ENCODE assay signal across 24 mouse cellular contexts in the genomic region with DNA sequence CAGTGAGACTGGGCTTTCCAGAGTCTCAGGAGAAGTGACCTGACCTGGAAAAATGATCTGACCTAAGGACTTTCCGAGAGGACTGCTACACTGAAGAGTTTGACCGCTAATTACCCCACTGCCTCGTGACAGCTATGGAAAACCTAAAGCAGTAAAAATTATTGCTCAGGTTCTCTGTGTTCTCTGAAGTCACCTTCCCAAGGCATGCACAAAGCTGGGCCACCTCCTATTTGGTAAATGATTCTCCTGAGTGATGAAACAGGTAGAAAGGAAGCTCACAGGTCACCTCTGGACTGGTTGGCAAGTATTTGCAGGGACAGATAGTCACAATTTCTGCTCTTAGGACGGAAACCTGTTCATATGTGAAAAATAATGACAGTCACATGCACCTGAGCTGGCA.
DNase-seq lines count a peak whose midpoint lies in the region; ATAC-seq and TF ChIP-seq lines count a peak whose summit lies in the region.
"Had no signal": no experiment of that assay in that cellular context is flagged by ENCODE, and none has a peak within 500 bp of the region (broad histone marks: within the 10 kb centered on the region; RNA-seq: fewer than 3 reads in every experiment).

No protein-coding gene starts in this region.

- H3K27me3 ChIP-seq in liver, adult 2 months (ENCODE audit: control insufficient read depth, insufficient read depth, low read length), result no peaks in the 10 kb centered on the region
- H3K27me3 ChIP-seq in stomach, embryonic 15.5 days (replicated peaks), result no peaks in the 10 kb centered on the region
- H3K27me3 ChIP-seq: heart, embryonic 12.5 days; hindbrain, embryonic 13.5 days; limb, embryonic 13.5 days had no signal

- WGBS in liver, adult 2 months, result 15% methylated on average over 4 of the region's 4 CpGs
- 49% methylated on average over 4 of the region's 4 CpGs for WGBS in stomach, embryonic 15.5 days

- H3K4me2 ChIP-seq in stomach, embryonic 15.5 days, result no peak overlapping the region
- H3K4me2 ChIP-seq: heart, embryonic 12.5 days; hindbrain, embryonic 13.5 days; limb, embryonic 13.5 days; lung, embryonic 14.5 days had no signal

- H3K9ac ChIP-seq in liver, adult 2 months (ENCODE audit: low read depth, low read length), result peak overlapping the region; percentile 65
- no peak overlapping the region for H3K9ac ChIP-seq in stomach, embryonic 15.5 days
- H3K9ac ChIP-seq: heart, embryonic 12.5 days; hindbrain, embryonic 13.5 days; limb, embryonic 13.5 days; lung, embryonic 14.5 days had no signal

- TF ChIP-seq CTCF in liver, adult 2 months (IDR thresholded peaks at IDR 0.05; ENCODE audit: low read depth, low read length), result no peak

- ATAC-seq in stomach, embryonic 15.5 days (ENCODE audit: insufficient read depth, low FRiP score, low read depth), result peak; percentile 50; the same call in 1 of the 2 replicates
- ATAC-seq: activated CD4-positive, CD25-positive, alpha-beta regulatory T cell, adult 4 months; inflammation-experienced regulatory T-cells, adult 6 months; midbrain, embryonic 16.5 days had no signal

- no peaks in the 10 kb centered on the region for H3K36me3 ChIP-seq in liver, adult 2 months (ENCODE audit: control insufficient read depth, insufficient read depth, low read length)
- H3K36me3 ChIP-seq in stomach, embryonic 15.5 days, result no peaks in the 10 kb centered on the region
- H3K36me3 ChIP-seq: forebrain, embryonic 10.5 days; G1E; heart, embryonic 12.5 days; hindbrain, embryonic 13.5 days; limb, embryonic 13.5 days had no signal

- no peak for TF ChIP-seq POLR2A in liver, adult 2 months (IDR thresholded peaks at IDR 0.05; ENCODE audit: extremely low read depth, insufficient read depth, low read length)

- peaks cover 6% of the 10 kb centered on the region; the same call in 1 of the 2 replicates for H3K4me1 ChIP-seq in liver, adult 2 months (ENCODE audit: control insufficient read depth, insufficient read depth, low read length)
- H3K4me1 ChIP-seq in stomach, embryonic 15.5 days, result no peaks in the 10 kb centered on the region
- H3K4me1 ChIP-seq: forebrain, embryonic 10.5 days; heart, embryonic 12.5 days; hindbrain, embryonic 13.5 days; limb, embryonic 13.5 days had no signal

- peak; percentile 99 for DNase-seq in liver, adult 2 months (ENCODE audit: extremely low read depth, low read depth, low spot score)
- no peak for DNase-seq in liver
- peak; percentile 46 for DNase-seq in kidney, adult 18-20 months
- peak; percentile 23 for DNase-seq in kidney, postnatal 10 days
- no peak for DNase-seq in adrenal gland, adult 18-20 months (ENCODE audit: low spot score in 2 of 2)
- no peak for DNase-seq in right cerebral cortex, postnatal 10 days (ENCODE audit: low spot score in 2 of 2)
- DNase-seq in thymus, postnatal 25 days, result no peak
- DNase-seq: adrenal gland, postnatal 14 days; cerebellum, adult 11 months; cerebellum, postnatal 14 days; gastrocnemius, postnatal 10 days; heart, adult 11 months; heart, postnatal 14 days; lung, embryonic 14.5 days; lung, postnatal 36 days had no signal

- H3K9me3 ChIP-seq in stomach, embryonic 15.5 days, result no peaks in the 10 kb centered on the region
- H3K9me3 ChIP-seq: forebrain, embryonic 10.5 days; G1E; heart, embryonic 12.5 days; hindbrain, embryonic 13.5 days; limb, embryonic 13.5 days had no signal

- H3K27ac ChIP-seq in liver, adult 2 months (replicated peaks; ENCODE audit: insufficient read depth, low read depth, low read length), result peak overlapping the region; percentile 92
- H3K27ac ChIP-seq in stomach, embryonic 15.5 days, result no peak overlapping the region
- H3K27ac ChIP-seq: forebrain, embryonic 10.5 days; hindbrain, embryonic 13.5 days; limb, embryonic 13.5 days had no signal

- H3K4me3 ChIP-seq in liver, adult 2 months (ENCODE audit: insufficient read depth, low read depth, low read length), result no peak overlapping the region
- H3K4me3 ChIP-seq in stomach, embryonic 15.5 days (replicated peaks), result no peak overlapping the region
- H3K4me3 ChIP-seq: forebrain, embryonic 10.5 days; heart, embryonic 12.5 days; hindbrain, embryonic 13.5 days; limb, embryonic 13.5 days had no signal

- H3K79me2 ChIP-seq in liver, adult 2 months (ENCODE audit: control insufficient read depth, insufficient read depth, low read length), result no peaks in the 10 kb centered on the region

Comparison
In these comparisons a context has a peak if more than half of its experiments do, and no peak if none do; other contexts are left out.
1. DNase-seq: peak in liver, adult 2 months (single experiment), kidney, adult 18-20 months (single experiment) and kidney, postnatal 10 days (single experiment); none in liver (single experiment), adrenal gland, adult 18-20 months (0 of 2), right cerebral cortex, postnatal 10 days (0 of 2) and thymus, postnatal 25 days (single experiment).